Mouse (Mus musculus) cerebellum, postnatal 25 days (tissue): ENCODE data around the gene AI481877.

Experiments used
- DNase-seq, 2 experiments: peaks; one replicate each; pipeline ENCODE4 v3.0.0; 2021; ENCODE audit warnings: mixed read lengths in 2 of 2

The AI481877 gene

GRCm38 (mm10) chr4:59016922-59017321 is 121.9 kb downstream of the AI481877 start:
- no peak for DNase-seq

DNA sequence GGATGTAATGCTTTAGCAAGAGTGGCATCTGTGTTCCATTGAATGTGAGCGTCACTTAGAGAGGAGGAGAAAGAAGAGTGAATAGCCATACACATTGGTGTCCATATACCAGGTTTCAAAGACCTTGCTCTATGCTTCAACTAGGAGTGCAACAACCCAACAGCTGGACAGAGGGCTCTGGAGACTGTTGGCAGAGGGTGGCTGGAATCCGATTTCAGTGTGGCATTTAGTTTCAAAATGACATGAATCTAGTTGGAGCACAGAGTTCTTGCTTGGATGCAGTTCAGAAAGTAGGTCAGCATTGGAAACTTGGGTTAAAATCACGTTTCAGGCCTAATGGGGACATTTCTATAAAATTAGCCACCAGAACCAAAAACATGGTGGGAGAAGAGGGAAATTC is 123.6 kb downstream of the AI481877 start:
- DNase-seq, result no peak

GRCm38 (mm10) chr4:59011446-59011845 is 127.3 kb downstream of the AI481877 start:
- no peak for DNase-seq

- DNase-seq, result no peak
Observed at GRCm38 (mm10) chr4:59009696-59010095, 129.1 kb downstream of the AI481877 start.

DNA sequence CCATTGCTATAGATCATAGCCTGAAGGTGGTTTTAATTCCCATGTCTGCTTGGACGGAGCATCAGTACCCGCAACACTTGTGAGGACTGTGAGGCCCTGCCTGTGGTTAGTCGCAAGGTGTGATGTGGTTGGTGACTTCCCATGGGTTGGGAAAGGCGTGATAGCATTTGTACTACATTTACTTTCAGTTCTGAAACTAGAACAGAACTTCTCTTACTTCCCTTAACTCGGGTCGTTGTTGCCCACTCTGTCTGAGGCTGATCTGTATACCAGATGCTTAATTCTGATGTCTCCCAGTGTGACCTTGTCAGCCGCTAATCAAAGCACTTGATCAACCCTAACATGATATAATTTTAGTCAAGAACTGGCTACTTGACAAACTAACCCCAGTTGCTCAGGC is 129.6 kb downstream of the AI481877 start:
- no peak for DNase-seq

DNA sequence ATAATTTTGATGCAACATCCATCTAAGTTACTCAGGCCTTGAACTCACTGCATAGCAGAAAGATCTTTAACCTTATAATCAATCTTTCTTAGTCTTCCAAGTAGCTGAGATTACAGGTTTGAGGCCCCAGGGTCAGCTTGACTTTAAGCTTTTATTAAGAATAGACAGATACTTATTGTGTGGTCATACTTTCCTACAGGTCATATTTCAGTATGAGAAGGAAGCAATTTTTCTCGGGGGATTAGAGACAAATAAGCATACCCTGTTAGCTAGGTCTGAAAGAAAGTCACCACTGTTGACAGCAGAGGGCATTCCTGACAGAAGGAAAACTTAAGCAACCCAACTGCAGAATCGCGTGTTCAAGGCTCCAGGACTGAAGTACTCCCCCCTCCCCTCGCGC is 130.8 kb downstream of the AI481877 start:
- DNase-seq, result no peak

GRCm38 (mm10) chr4:59007016-59007415 is 131.8 kb downstream of the AI481877 start:
- peak in 1 of 2 experiments; percentile 17 for DNase-seq

DNA sequence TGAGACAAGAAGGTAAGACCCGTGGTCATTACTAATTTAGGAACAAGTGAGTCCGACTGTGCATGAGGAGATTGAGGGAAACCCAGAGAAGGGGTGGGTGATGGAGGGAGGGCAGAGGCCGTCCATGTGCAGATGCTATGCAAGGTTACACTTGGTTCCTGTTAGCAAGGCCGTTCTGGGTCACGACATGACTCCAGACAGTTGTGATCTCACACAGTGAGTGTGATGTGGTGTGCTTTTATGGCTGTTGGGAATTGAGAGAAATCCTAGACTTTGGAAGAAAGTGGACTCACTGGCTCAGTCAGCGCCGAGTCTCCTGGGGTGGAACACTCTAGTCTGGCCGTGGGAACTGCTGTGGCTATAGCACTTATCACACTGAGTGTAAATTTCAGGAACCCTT is 132.6 kb downstream of the AI481877 start:
- no peak for DNase-seq

- no peak for DNase-seq
Observed at GRCm38 (mm10) chr4:59003806-59004200, 135.0 kb downstream of the AI481877 start.

DNA sequence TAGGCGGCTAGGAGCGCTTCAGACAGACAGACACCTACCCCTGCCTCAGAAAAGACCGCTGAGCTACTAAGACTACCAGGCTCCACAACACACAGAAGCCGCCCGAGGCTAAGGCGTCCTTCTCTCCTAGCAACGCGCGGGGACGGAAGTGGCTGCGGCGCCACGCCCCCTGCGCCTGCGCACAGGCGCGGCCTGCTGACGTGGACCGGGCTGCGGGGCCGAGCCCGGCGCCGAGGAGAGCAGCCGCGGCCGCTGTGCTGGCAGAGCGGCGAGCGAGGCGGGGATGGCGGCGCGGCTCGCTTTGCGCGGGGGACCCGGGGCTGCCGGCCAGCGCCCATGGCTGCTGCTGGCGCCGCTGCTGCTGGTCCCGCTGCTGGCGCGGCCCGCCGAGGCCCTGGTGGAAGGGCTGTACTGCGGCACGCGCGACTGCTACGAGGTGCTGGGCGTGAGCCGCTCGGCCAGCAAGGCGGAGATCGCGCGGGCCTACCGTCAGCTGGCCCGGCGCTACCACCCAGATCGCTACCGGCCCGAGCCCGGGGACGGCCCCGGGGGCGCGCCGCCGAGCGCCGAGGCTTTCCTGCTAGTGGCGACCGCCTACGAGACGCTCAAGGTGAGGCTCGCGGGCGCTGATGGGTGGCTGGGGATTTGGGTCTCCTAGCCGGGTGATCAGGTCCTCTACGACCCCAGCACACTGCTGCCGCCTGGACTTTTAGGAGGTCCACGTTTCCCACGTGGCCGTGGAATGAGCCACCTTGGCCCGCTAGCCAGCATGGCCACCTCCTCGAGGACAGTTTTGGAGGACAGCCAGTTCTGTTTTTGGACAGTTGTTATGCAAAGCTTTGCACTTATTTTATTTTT is 135.6 kb downstream of the AI481877 start, which contains the start of gene Gm20503:
Gm20503 (plus strand) TSS at position 263 of the 858 bp plus-strand sequence.
- DNase-seq, result peak; percentile 92 to 96

DNA sequence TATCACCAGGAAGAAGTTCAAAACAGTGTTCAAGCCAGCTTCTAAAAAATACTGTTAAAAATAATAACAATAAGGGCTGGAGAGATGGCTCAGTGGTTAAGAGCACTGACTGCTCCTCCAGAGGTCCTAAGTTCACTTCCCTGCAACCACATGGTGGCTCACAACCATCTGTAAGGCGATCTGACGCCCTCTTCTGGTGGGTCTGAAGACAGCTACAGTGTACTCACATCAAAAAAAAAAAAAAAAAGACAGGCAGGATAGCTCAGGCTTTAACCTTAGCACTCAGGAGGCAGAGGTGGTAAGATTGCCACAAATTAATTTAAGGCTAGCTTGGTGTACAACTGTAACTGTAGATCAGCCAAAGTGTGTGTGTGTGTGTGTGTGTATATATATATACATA is 138.2 kb downstream of the AI481877 start:
- peak in 1 of 2 experiments; percentile 41 for DNase-seq

- DNase-seq, result peak; percentile 77 to 85
Observed at GRCm38 (mm10) chr4:58999686-59000085, 139.1 kb downstream of the AI481877 start.

DNA sequence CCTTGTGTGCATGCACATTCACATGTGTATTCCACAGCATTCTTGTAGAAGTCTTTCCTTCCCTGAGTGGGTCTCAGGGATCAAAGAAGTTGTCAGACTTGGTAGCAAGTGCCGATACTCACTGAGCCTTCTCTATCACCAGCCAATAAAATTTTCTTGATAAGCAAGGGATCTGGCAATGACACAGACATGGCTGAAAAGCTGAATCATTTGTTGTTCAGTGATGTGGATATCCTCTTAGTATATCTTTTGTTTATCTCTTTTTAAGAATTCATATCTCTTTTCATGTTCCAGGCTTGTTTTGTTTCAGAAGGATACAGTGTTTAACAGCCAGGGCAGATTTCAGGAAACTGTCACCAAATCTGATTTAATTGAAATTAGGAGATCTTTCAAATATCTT is 140.1 kb downstream of the AI481877 start:
- no peak for DNase-seq

- DNase-seq, result no peak
Observed at GRCm38 (mm10) chr4:58997081-58997480, 141.7 kb downstream of the AI481877 start.

DNA sequence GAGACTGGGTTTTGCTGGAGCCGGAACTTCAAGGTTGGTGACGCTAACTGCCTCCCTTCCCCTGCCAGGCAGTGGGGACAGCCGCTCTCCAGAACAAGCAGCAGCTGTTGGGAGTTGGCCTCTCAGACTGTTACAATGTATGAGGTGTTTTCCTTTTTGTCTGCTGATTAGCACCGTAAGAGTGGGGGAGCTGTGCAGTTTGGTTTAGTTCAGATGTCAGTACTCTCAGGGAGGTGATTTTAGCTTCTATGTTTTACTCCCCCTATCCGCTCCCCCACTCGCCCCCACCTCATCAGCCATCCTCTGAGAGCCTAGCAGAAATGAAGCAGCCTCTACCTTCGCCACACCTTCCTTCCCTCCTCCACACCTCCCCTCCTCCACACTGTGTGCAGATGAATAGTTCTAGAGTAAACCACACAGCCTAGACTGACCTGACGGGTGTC is 143.5 kb downstream of the AI481877 start:
- DNase-seq, result no peak

GRCm38 (mm10) chr4:58994762-58995161 is 144.0 kb downstream of the AI481877 start, which contains the start of gene Dnajc25:
TSS of gene Dnajc25 (plus strand) at chr4:58995062.
- no peak for DNase-seq
